Mouse (Mus musculus) embryo, embryonic 11 days (tissue): Measurements from ENCODE around the gene 4930568D16Rik.

Experiments used
- DNase-seq: peaks from one replicate; pipeline ENCODE4 v3.0.0-alpha.2; 2015

4930568D16Rik gene

DNA sequence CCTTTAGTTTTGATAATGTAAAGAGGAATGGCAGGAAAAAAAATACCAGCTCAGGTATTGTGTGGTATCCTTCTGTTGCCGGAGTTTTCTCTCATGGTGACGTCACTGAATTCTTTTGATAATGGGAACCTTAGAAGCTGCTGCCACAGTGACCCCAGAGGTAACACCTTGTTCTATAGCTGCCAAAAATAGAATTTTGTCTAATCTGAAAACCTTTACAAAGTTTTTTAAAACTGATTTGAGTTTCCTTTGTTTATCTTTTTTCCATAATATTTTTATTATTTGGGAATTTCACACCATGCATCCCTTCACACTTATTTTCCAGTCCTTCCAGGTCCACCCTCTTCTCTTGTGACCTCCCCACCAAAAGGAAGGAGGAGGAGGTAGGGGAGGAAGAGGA, at the start of gene 4930568D16Rik:
TSS of gene 4930568D16Rik (minus strand) at position 101 of the 400 bp plus-strand sequence.
- no peak for DNase-seq

DNA sequence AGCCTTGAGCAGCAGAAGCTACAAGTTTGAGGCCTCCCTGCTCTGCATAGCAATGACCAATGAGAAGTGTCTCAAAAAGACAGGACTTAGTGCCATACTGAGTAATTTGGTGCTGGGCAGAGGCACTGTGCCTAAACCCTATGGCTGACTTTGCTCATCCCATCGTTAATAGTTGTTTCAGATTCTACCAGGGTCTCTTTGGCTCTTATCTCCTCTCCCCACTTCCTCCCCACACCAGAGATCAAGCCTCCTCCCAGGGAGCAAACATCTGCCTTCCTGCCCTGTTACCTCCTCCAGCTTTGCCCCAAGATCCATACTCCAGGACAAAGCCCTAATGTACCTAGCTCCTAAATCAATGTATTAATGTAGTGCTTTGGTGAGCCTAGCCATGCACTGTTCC, 49.7 kb upstream of the 4930568D16Rik start:
- no peak for DNase-seq

DNA sequence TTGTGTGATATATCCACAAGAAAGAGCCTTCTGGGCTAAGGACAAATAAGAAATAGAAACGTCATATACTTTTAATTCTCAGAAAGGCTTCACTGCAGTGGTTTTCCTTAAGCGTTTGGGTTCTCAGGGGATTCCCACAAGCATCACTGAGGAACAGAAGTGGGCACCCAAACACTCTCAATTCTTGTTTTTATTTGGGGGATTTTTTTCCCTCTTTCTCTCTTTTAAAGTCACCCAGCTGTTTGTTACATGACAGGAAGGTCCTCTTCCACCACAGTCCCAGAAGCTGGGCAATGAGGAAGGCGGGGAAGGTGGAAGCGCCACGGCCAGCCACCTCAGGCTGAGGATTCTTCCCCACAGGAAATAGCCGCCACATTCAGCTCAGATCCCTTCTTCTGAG, 48.9 kb upstream of the 4930568D16Rik start:
- no peak for DNase-seq

GRCm38 (mm10) chr2:35412810-35413209, 45.3 kb upstream of the 4930568D16Rik start:
- DNase-seq: no peak

- no peak for DNase-seq
Observed at GRCm38 (mm10) chr2:35412246-35412645, 44.7 kb upstream of the 4930568D16Rik start.

- DNase-seq: no peak
Observed at GRCm38 (mm10) chr2:35411640-35412190, 44.2 kb upstream of the 4930568D16Rik start.

GRCm38 (mm10) chr2:35409466-35409865, 41.9 kb upstream of the 4930568D16Rik start:
- DNase-seq: no peak

GRCm38 (mm10) chr2:35408409-35409110, 41.0 kb upstream of the 4930568D16Rik start:
- no peak for DNase-seq

DNA sequence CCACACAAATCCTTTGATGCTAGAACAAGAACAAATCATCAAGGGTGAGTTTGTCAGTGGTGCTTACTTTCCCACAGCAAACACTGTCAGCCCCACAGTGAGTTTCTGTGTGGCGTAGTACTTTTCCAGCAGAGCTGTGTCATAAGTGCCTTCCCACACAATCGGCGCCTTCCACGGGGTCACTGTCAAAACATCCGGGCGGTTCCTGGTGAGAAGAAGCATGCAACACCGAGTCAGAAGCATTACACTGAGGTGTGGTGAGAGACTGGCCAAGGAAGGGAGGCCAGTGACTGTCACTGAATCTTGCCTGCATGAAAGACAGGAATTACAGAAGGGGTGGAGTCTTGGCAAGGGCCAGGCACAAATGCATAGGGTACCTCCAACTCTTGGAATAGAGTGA, 40.3 kb upstream of the 4930568D16Rik start:
- no peak for DNase-seq

DNA sequence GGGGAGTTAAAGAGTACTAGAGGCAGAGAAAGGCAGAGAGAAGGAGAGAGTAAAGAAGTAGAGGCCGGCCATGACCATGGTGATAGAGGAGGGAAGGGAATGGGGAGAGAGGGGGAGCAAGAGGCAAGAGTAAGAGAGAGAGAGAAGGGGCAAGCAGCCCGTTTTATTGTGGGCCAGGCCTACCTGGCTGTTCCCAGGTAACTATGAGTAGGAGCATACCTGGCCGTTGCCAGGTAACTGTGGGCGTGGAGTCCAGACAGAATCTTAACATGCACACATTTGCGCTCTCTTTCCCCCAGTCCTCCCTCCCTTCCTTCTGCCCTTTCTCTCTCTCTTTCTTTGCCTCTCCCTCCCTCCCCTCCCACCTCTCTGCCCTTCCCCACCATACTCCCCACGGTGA, 39.7 kb upstream of the 4930568D16Rik start:
- no peak for DNase-seq

DNA sequence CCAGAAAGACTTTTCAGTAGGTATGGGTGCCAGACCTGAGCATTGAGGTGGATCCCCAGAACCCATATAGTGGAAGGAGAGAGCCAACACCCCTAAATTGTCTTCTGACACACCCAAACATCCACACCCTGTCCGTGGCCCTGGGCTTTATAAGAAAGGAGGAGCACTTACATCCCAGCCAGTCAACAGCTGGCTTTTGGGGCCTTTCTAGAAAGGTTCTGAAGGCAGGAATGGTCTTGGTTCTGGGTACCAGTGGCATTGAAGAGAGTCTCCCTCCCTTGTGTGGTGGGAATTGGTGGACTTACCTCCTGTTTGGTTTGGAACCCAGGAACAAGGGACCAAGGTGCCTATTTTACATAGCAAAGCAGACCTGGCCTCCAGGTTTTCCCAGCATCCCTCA, 39.1 kb upstream of the 4930568D16Rik start:
- DNase-seq: no peak

GRCm38 (mm10) chr2:35402391-35402790, 34.9 kb upstream of the 4930568D16Rik start:
- no peak for DNase-seq

GRCm38 (mm10) chr2:35400739-35401138, 33.2 kb upstream of the 4930568D16Rik start:
- DNase-seq: no peak

DNA sequence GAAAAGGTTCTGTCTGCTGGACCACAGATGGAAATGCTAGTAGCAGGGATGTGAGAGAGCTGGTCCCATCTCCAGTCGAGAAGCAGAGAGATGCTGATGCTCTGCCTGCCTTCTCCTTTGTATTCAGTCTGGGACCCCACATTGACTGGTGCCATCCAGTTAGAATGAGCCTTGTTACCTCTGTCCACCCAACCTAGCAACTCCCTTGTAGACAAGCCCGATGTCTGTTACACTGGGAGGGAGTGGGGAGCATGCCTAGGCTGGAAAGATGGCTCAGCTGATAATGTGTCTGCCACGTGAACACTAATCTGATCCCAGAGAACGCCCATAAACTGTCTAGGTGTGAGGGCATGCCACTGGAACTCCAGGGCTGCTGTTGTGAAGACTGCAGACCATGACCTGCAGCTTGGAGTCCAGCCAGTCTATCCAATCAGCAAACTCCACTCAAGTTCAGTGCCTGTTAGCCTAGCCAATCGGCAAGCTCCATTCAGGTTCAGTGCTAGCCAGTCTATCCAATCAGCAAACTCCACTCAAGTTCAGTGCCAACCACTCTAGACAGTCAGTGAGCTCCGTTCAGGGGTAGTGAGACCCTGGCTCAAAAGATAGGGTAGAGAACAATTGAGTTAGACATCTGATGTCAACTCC, 30.8 kb upstream of the 4930568D16Rik start:
- no peak for DNase-seq

DNA sequence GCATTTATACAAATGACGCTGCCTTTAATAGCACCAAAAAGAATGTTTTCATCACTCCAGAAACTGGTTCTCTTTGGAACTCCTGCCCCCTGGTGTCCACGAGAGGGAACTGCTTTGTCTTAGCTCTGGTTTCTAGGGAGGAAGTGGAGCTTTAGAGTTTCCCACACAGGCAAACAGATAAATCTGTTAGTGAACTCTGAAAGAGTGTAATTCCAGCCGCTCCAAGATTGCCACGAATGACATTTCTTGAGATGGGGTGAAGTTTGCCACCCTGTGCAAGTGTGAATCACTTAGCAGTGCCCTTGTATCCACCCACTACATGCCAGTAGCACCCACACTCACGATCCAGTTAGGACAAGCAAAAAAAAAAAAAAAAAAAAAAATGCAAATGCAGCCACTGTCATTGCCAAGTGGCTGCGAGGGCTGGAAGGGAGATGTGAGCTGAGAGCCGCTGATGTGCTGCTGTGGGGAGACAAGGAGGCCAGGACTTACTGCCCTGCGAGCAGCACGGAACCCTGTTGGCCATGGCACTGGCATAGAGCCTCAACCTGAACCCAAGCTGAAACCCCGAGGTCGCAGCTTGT, 30.2 kb upstream of the 4930568D16Rik start:
- peak; percentile 64 for DNase-seq

GRCm38 (mm10) chr2:35397096-35397495, 29.6 kb upstream of the 4930568D16Rik start, which contains the start of gene 4930402F06Rik:
Gene 4930402F06Rik (minus strand): TSS chr2:35397175.
- DNase-seq: no peak

GRCm38 (mm10) chr2:35385441-35385871, 17.9 kb upstream of the 4930568D16Rik start:
- DNase-seq: no peak

DNA sequence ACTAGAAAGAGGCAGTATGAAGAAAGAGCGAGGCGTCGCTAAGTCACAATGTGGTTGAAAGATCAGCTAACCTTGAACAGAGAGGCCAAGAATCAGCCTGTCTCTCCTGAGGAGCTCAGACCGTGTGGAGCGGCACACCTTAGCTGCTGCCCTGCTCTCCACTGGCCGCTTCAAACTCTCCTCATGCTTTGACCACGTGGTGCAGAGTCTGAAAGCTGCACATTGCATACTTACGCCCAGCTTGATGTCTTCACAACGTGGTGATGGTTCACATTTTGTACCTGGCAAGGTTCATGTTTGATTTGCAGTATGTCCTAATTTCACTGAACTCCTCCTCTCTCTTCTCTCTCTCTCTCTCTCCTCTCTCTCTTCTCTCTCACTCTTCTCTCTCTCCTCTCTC, 11.8 kb upstream of the 4930568D16Rik start:
- no peak for DNase-seq

DNA sequence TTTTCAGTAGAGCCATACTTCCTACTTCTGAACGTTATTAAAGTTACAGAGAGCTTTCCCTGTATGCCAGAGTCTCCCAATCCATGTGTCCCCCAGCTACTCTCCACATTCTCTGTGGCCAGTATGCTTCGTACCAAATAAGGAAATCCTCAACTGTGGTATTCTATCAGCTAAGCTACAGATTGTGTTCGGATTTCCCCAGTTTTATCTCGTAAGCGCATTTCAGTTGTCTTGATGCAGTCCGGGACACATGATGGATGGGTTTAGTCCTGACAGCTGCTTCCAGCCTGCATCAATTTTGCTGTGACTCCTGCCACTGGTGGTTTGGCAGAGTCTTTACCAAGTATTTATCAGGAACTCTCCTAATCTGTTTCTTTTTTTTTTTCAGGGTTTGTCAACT, 10.1 kb upstream of the 4930568D16Rik start:
- no peak for DNase-seq

DNA sequence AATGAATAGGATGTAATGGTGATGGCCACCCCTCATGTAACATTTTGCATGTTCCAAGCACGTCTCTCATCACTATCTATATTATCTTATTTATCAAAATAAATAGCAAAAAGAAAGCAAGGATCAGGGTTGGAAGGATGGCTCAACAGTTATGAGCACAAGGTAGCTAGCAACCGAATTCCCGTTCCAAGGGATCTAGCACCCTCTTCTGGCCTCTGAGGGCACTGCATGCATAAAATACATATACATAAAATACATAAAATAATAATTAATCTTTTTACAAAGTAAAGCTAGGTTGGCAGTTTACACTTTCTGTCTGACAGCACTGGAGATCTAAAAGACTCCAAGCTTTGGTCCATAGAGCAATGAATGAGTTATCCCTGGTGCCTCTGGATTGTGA, 5.5 kb upstream of the 4930568D16Rik start:
- DNase-seq: peak; percentile 56

DNA sequence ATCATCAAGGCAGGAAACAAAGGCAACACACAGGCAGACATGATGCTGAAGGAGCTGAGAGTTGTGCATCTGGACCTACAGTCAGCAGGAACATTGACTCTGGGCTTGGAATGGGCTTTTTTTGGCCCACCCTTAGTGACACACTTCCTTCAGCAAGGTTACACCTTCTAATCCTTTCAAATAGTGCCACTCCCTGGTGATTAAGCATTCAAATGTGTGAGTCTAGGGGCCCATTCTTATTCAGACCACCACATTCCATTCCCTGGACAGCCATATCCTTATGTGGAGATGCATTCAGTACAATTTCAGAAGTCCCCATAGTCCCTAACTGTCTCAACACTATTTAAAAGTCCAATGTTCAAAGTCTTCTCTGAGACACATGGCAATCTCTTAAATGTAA, 3.2 kb upstream of the 4930568D16Rik start:
- no peak for DNase-seq

DNA sequence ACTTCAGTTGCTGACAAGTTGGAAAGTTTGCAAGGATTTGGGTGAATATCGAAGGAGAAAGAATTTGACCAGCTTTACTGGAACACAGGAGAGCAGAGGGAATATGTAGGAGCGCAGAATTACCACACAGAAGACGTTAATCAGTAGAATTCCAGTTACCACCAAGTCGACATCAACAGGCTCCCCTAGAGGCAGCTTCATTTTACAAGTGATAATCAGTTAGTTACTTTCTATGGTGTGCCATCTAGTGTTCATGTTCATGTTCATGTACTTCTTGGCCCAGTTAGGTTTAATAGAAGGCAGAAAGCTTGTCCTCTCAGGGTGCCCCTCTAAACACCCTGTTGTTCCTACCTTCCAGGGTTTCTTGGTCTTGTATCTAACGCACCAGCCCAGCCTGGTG, 18.3 kb downstream of the 4930568D16Rik start:
- peak; percentile 55 for DNase-seq

- no peak for DNase-seq
Observed at GRCm38 (mm10) chr2:35345984-35346383, 21.5 kb downstream of the 4930568D16Rik start.

DNA sequence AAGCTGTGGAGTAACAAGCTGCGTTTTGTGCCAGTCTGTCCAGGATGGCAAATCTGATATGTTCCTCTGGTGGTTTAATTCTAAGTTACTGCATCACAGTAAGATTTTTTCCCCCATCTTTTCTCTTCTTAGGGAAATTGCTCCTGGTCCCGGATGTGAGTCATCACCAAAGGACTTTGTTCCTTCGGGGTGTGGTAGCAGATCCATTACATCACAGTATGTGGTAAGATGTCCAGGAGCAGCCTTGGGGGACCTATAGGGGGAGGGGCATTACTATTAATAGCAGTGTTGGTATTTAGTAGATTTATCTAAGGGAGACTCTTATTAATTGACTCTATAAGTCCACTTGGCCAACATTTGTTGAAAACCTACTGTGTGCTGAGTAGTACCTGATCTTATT, 24.9 kb downstream of the 4930568D16Rik start:
- DNase-seq: no peak
